Comparison of ENCODE assay signal across 10 mouse cellular contexts in the genomic region with DNA sequence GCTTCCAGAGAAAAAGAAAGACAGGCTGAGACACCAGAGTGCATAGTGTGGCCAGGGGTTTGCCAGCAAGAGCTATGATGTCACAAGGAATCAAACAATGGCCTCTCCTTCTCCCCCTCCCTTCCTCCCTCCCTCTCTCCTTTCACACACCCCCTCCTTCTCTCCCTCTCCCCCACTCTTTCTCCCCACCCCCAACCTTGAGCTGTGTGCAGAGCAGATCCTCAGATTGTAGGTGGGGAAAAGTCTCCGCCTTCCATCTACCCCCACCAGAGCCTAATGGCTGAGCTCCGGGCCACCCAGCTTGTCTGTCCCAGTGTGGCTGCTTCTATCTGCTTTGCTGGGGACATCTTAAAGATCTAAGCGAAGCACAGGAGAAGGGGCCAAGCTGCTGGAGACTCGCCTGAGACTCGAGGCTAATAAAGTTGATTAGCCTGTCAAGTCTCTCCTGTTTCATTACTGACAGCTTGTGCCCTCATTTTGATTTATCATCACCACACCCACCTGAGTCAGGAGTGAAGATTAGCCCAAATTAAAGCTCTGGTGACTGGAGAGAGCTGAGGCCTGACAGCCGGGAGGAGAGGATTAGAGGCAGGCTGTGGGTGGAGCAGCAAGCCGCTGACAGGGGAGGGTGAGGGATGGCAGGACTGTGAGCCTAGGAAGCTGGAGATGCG.
DNase-seq lines count a peak whose midpoint lies in the region; ATAC-seq lines count a peak whose summit lies in the region.
"Had no signal": no experiment of that assay in that cellular context is flagged by ENCODE, and none has a peak within 500 bp of the region (broad histone marks: within the 10 kb centered on the region; RNA-seq: fewer than 3 reads in every experiment).

No protein-coding gene starts in this region.

- peaks cover 24% of the 10 kb centered on the region for H3K4me1 ChIP-seq in heart, embryonic 12.5 days (replicated peaks)
- H3K4me1 ChIP-seq in forebrain, embryonic 16.5 days (replicated peaks; ENCODE audit: control insufficient read depth, insufficient read depth, low read length): peaks cover 16% of the 10 kb centered on the region
- H3K4me1 ChIP-seq in midbrain, embryonic 10.5 days: peaks cover 37% of the 10 kb centered on the region

- 3% methylated on average over 8 of the region's 8 CpGs for WGBS in heart, embryonic 12.5 days
- WGBS in forebrain, embryonic 16.5 days: 2% methylated on average over 8 of the region's 8 CpGs
- under 1% methylated on average over 8 of the region's 8 CpGs for WGBS in midbrain, embryonic 10.5 days

- no peak overlapping the region for H3K9ac ChIP-seq in heart, embryonic 12.5 days
- no peak overlapping the region for H3K9ac ChIP-seq in forebrain, embryonic 16.5 days (replicated peaks; ENCODE audit: low read depth, low read length)

- ATAC-seq in heart, embryonic 12.5 days (ENCODE audit: insufficient number of reproducible peaks, low FRiP score): no peak; the same call in 1 of the 2 replicates
- peak; percentile 50; the same call in 1 of the 2 replicates for ATAC-seq in forebrain, embryonic 16.5 days

- peak overlapping the region; percentile 7 for H3K4me2 ChIP-seq in heart, embryonic 12.5 days
- H3K4me2 ChIP-seq in forebrain, embryonic 16.5 days (ENCODE audit: low read length): no peak overlapping the region

- no peak overlapping the region for H3K4me3 ChIP-seq in heart, embryonic 12.5 days
- no peak overlapping the region for H3K4me3 ChIP-seq in forebrain, embryonic 16.5 days (replicated peaks; ENCODE audit: low read length)
- peak overlapping the region; percentile 32 for H3K4me3 ChIP-seq in midbrain, embryonic 10.5 days
- H3K4me3 ChIP-seq: gastrocnemius, adult 2 months had no signal

- no peaks in the 10 kb centered on the region for H3K9me3 ChIP-seq in heart, embryonic 12.5 days (replicated peaks)
- no peaks in the 10 kb centered on the region for H3K9me3 ChIP-seq in forebrain, embryonic 16.5 days (ENCODE audit: control insufficient read depth, low read length)
- H3K9me3 ChIP-seq in midbrain, embryonic 10.5 days (replicated peaks): no peaks in the 10 kb centered on the region

- no peak for DNase-seq in heart, postnatal 4 days
- peak; percentile 41 for DNase-seq in brain, adult 2 months (ENCODE audit: low read depth, low spot score)
- peak; percentile 76 for DNase-seq in midbrain, embryonic 10.5 days (ENCODE audit: low spot score)
- no peak for DNase-seq in layer of hippocampus, adult 8-10 months (ENCODE audit: low spot score in 2 of 2)
- no peak for DNase-seq in thymus, postnatal 14 days
- DNase-seq in right cerebral cortex, postnatal 4 days: no peak
- DNase-seq: gastrocnemius, adult 2 months; right cerebral cortex, postnatal 14 days had no signal

- no peaks in the 10 kb centered on the region for H3K36me3 ChIP-seq in heart, embryonic 12.5 days
- no peaks in the 10 kb centered on the region for H3K36me3 ChIP-seq in forebrain, embryonic 16.5 days (ENCODE audit: control insufficient read depth, insufficient read depth)
- H3K36me3 ChIP-seq in midbrain, embryonic 10.5 days: no peaks in the 10 kb centered on the region

- no peaks in the 10 kb centered on the region for H3K27me3 ChIP-seq in heart, embryonic 12.5 days (replicated peaks)
- H3K27me3 ChIP-seq in forebrain, embryonic 16.5 days (replicated peaks; ENCODE audit: control insufficient read depth, insufficient read depth, low read length): no peaks in the 10 kb centered on the region
- H3K27me3 ChIP-seq in midbrain, embryonic 10.5 days (ENCODE audit: low read depth, poor library complexity, severe bottlenecking): peaks cover 56% of the 10 kb centered on the region

- H3K27ac ChIP-seq in heart, embryonic 12.5 days (ENCODE audit: poor library complexity, severe bottlenecking): no peak overlapping the region
- no peak overlapping the region for H3K27ac ChIP-seq in forebrain, embryonic 16.5 days (ENCODE audit: low read length)
- peak overlapping the region; percentile 83 for H3K27ac ChIP-seq in midbrain, embryonic 10.5 days (replicated peaks)
- H3K27ac ChIP-seq: gastrocnemius, adult 2 months had no signal

Comparison
In these comparisons a context has a peak if more than half of its experiments do, and no peak if none do; other contexts are left out.
1. DNase-seq: peak in brain, adult 2 months (single experiment) and midbrain, embryonic 10.5 days (single experiment); none in heart, postnatal 4 days (single experiment), layer of hippocampus, adult 8-10 months (0 of 2), thymus, postnatal 14 days (single experiment) and right cerebral cortex, postnatal 4 days (single experiment).